Mouse (Mus musculus): Measurements from ENCODE around the gene Trmt1.

Gene Trmt1

GRCm38 (mm10) chr8:84689091-84689915 is 3.2 kb downstream of the Trmt1 start:
- CTCF ChIA-PET: no interaction called here

- CTCF ChIA-PET: interaction anchor here (0.6 kb wide), 1 partner anchor 55 kb away, joined by 7 read pairs; no protein-coding TSS in a partner anchor
Observed at GRCm38 (mm10) chr8:84693332-84693731, 7.2 kb downstream of the Trmt1 start.

GRCm38 (mm10) chr8:84695140-84695539 is 9.0 kb downstream of the Trmt1 start:
- CTCF ChIA-PET: interaction anchor here (1.0 kb wide), 1 partner anchor 13 kb away, joined by 5 read pairs; no protein-coding TSS in a partner anchor

- CTCF ChIA-PET: interaction anchor here (0.5 kb wide), 1 partner anchor 143 kb away, joined by 11 read pairs; the partner anchor contains the start of gene Rad23a
Observed at GRCm38 (mm10) chr8:84697166-84698130, 11.3 kb downstream of the Trmt1 start.

GRCm38 (mm10) chr8:84698288-84698687 is 12.2 kb downstream of the Trmt1 start:
- CTCF ChIA-PET: interaction anchor here (0.6 kb wide), 1 partner anchor 82 kb away, joined by 4 read pairs; no protein-coding TSS in a partner anchor

- CTCF ChIA-PET: interaction anchor here (0.6 to 0.9 kb wide), 4 partner anchors 9 to 805 kb away, joined by 3 to 4 read pairs (median 3); no protein-coding TSS in a partner anchor
Observed at GRCm38 (mm10) chr8:84698929-84699401, 12.9 kb downstream of the Trmt1 start.

GRCm38 (mm10) chr8:84699861-84700322 is 13.8 kb downstream of the Trmt1 start:
- CTCF ChIA-PET: interaction anchor here (0.9 kb wide), 1 partner anchor 8 kb away, joined by 3 read pairs; no protein-coding TSS in a partner anchor

- CTCF ChIA-PET: no interaction called here
Observed at GRCm38 (mm10) chr8:84700526-84700925, 14.4 kb downstream of the Trmt1 start.

- CTCF ChIA-PET: no interaction called here
Observed at GRCm38 (mm10) chr8:84700941-84701911, 15.1 kb downstream of the Trmt1 start, which contains the start of gene Lyl1. Gene Lyl1 (plus strand): TSS chr8:84701457.

GRCm38 (mm10) chr8:84702561-84702960 is 16.5 kb downstream of the Trmt1 start:
- CTCF ChIA-PET: interaction anchor here (0.6 kb wide), 1 partner anchor 126 kb away, joined by 4 read pairs; no protein-coding TSS in a partner anchor

GRCm38 (mm10) chr8:84702963-84703465 is 16.9 kb downstream of the Trmt1 start:
- CTCF ChIA-PET: interaction anchor here (0.6 kb wide), 1 partner anchor 125 kb away, joined by 4 read pairs; no protein-coding TSS in a partner anchor

- CTCF ChIA-PET: interaction anchor here (1.0 kb wide), 1 partner anchor 13 kb away, joined by 3 read pairs; no protein-coding TSS in a partner anchor
Observed at GRCm38 (mm10) chr8:84703466-84704249, 17.6 kb downstream of the Trmt1 start.

- CTCF ChIA-PET: interaction anchor here (1.0 kb wide), 1 partner anchor 14 kb away, joined by 3 read pairs; no protein-coding TSS in a partner anchor
Observed at GRCm38 (mm10) chr8:84704356-84704755, 18.2 kb downstream of the Trmt1 start.

GRCm38 (mm10) chr8:84704867-84705831 is 19.0 kb downstream of the Trmt1 start:
- CTCF ChIA-PET: no interaction called here

GRCm38 (mm10) chr8:84705960-84706359 is 19.9 kb downstream of the Trmt1 start:
- CTCF ChIA-PET: interaction anchor here (0.6 to 1.0 kb wide), 5 partner anchors 14 to 321 kb away, joined by 3 to 11 read pairs (median 5); partner anchors contain the start of gene Trir

GRCm38 (mm10) chr8:84706610-84707266 is 20.6 kb downstream of the Trmt1 start:
- CTCF ChIA-PET: interaction anchor here (0.6 to 1.7 kb wide), 8 partner anchors 16 to 320 kb away, joined by 3 to 11 read pairs (median 4); partner anchors contain the start of genes Nacc1 and Trir

Data from spleen, embryonic (tissue).